Mouse (Mus musculus) C2C12 (cell line): ENCODE measurements around the gene Gm20388.

Experiments used
- CEBPB ChIP-seq: IDR thresholded peaks from one replicate; pipeline ENCODE4 v1.6.1; 2011; ENCODE audit warnings: low read depth, mild to moderate bottlenecking, control low read depth, moderate library complexity
- CTCF ChIP-seq: IDR thresholded peaks from one replicate; pipeline ENCODE4 v1.5.1; 2011; ENCODE audit not compliant: control insufficient read depth, insufficient read depth, insufficient read length
- MAX ChIP-seq: IDR thresholded peaks from one replicate; pipeline ENCODE4 v1.6.1; 2011; ENCODE audit warnings: mild to moderate bottlenecking, control low read depth
- MYOD1 ChIP-seq: IDR thresholded peaks from one replicate; pipeline ENCODE4 v1.6.1; 2011; ENCODE audit warnings: low read depth; ENCODE audit not compliant: control insufficient read depth, insufficient read length
- MYOG ChIP-seq: IDR thresholded peaks from one replicate; pipeline ENCODE4 v1.6.1; 2011; ENCODE audit not compliant: control insufficient read depth, insufficient read length; ENCODE audit errors: extremely low read depth
- USF1 ChIP-seq: IDR thresholded peaks from one replicate; pipeline ENCODE4 v1.6.1; 2011; ENCODE audit warnings: low read depth, mild to moderate bottlenecking, control low read depth, moderate library complexity

DNA sequence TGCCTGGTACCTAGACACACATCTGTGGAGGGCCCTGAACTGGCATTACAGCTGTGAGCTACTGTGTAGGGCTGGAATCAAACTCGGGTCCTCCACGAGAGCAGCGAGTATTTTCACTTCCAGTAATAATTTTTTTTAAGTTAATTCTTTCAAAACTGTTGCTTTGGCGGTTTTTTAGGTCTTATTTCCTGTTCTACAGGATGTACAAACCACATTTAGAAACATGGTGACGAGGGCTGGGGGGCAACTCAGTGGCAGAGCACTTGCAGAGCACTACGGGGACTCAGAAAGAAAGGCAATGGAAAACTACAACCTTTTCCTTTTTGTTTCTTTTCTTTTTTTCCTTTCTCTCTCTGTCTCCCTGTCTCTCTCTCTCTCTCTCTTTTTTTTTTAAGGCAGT, 3123.5 kb downstream of the Gm20388 start:
- TF ChIP-seq CTCF = no peak
- no peak for TF ChIP-seq USF1
- TF ChIP-seq MYOG = no peak
- no peak for TF ChIP-seq CEBPB
- TF ChIP-seq MAX = no peak
- TF ChIP-seq MYOD1 = no peak
